Mouse (Mus musculus) midbrain, postnatal 0 days (tissue): ENCODE data around the gene Gpc3. TPM values are rescaled to one million over a fixed set of nuclear protein-coding genes. Genes with fewer than 3 reads are reported as not detected.

ENCODE experiments used
- ATAC-seq: fragments of 200-750 bp; cut with Nextera tagmentation; 2 replicates; pipeline ENCODE4 v1.8.0; 2017; ENCODE audit warnings: moderate number of reproducible peaks, mild to moderate bottlenecking, moderate TSS enrichment, moderate library complexity; ENCODE audit not compliant: low FRiP score
- DNase-seq: peaks from one replicate; pipeline ENCODE4 v3.0.0-alpha.2; 2015; ENCODE audit warnings: low spot score
- H3K27ac ChIP-seq: fragments of 300-500 bp; sonication (generic); 2 replicates; pipeline ENCODE4 v1.5.1; 2014; ENCODE audit warnings: low read depth, mild to moderate bottlenecking, low read length, mixed read lengths
- H3K27me3 ChIP-seq: fragments of 300-500 bp; sonication (generic); 2 replicates; pipeline ENCODE4 v1.6.1; 2014; ENCODE audit warnings: low read length, control low read depth, mixed read lengths; ENCODE audit not compliant: insufficient read depth
- H3K36me3 ChIP-seq: fragments of 300-500 bp; sonication (generic); 2 replicates; pipeline ENCODE4 v1.6.1; 2014; ENCODE audit warnings: low read length, control low read depth, mixed read lengths; ENCODE audit not compliant: insufficient read depth
- H3K4me1 ChIP-seq: fragments of 300-500 bp; sonication (generic); 2 replicates; pipeline ENCODE4 v1.6.1; 2014; ENCODE audit warnings: mild to moderate bottlenecking, control low read depth, antibody characterized with exemption, low read length, mixed read lengths; ENCODE audit not compliant: insufficient read depth
- H3K4me2 ChIP-seq: fragments of 300-500 bp; sonication (generic); 2 replicates; pipeline ENCODE4 v1.6.1; 2014; ENCODE audit warnings: low read depth, mild to moderate bottlenecking, low read length, mixed read lengths; ENCODE audit not compliant: poor library complexity, severe bottlenecking
- H3K4me3 ChIP-seq: fragments of 300-500 bp; sonication (generic); 2 replicates; pipeline ENCODE4 v1.5.1; 2014; ENCODE audit warnings: low read depth, mild to moderate bottlenecking, low read length, moderate library complexity
- H3K9ac ChIP-seq: fragments of 300-500 bp; sonication (generic); replicated peaks from 2 replicates; pipeline ENCODE4 v1.6.1; 2014; ENCODE audit warnings: mild to moderate bottlenecking, low read length, moderate library complexity, mixed read lengths; ENCODE audit not compliant: poor library complexity, severe bottlenecking
- H3K9me3 ChIP-seq: fragments of 300-500 bp; sonication (generic); 2 replicates; pipeline ENCODE4 v1.6.1; 2016; ENCODE audit warnings: low read length, control low read depth
- CTCF ChIP-seq: IDR thresholded peaks from 2 replicates; pipeline ENCODE4 v1.5.1; 2016; ENCODE audit warnings: antibody characterized with exemption, mild to moderate bottlenecking
- WGBS: fragments of 180-500 bp; shearing (Covaris S2); extraction: QIAGEN DNeasy Blood & Tissue Kit; methylation state at CpG from one replicate; pipeline ENCODE4 v1.1.7; 2014; 5-methylcytosine and 5-hydroxymethylcytosine counted together
- polyA plus RNA-seq: library from polyadenylated mRNA; unstranded; fragments of >200 nt; fragmentation: Nextera tagmentation; extraction: Ambion mirVana; gene quantifications from 2 replicates; pipeline ENCODE4 v1.2.1, GENCODE M21; 2015
- total RNA-seq: library from RNA; depleted of rRNA; stranded (reverse); fragments of >200 nt; gene quantifications from 2 replicates; pipeline ENCODE4 v1.2.3, GENCODE M21; 2014

The Gpc3 gene
- total and polyA plus RNA-seq, 2 experiments from 2014 or later: 19.3 to 69.3 TPM

GRCm38 (mm10) chrX:52514553-52514952, 99.2 kb downstream of the Gpc3 start:
- Histone ChIP-seq H3K36me3 (no peaks in the 10 kb centered on the region), H3K4me3 (no peak overlapping the region), H3K9ac (no peak overlapping the region), H3K4me2 (no peak overlapping the region), H3K9me3 (no peaks in the 10 kb centered on the region), H3K27me3 (no peaks in the 10 kb centered on the region), H3K4me1 (no peaks in the 10 kb centered on the region), H3K27ac (no peak overlapping the region)
- no peak for TF ChIP-seq CTCF
- no peak for ATAC-seq
- DNase-seq: peak; percentile 6
- 42% methylated on average over 3 of the region's 3 CpGs for WGBS

DNA sequence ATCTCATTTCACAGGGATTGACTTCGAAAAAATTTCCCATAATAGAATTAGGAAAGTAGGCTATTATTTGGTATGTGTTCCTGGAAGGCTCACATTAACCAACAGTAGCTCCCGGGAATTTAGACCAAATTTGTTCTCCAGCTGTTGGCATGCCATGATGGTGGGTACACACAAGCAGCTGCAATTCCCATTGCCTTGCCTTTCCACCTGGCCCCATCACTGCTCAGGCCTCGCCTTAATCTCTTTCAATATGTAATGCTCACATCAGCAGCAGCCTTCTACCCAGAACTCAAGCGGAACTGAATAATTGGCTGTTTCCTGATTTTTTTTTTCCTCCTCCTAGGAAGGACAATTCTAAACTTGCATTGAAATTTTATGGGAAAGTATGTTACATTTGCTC, 102.6 kb downstream of the Gpc3 start:
- no peaks in the 10 kb centered on the region for H3K9me3 ChIP-seq
- H3K4me2 ChIP-seq: no peak overlapping the region
- H3K4me3 ChIP-seq: no peak overlapping the region
- ATAC-seq (no peak), DNase-seq (no peak)
- H3K27ac ChIP-seq: no peak overlapping the region
- no peak overlapping the region for H3K9ac ChIP-seq
- H3K36me3 ChIP-seq: no peaks in the 10 kb centered on the region
- 59% methylated on average over 4 of the region's 4 CpGs for WGBS
- TF ChIP-seq CTCF: no peak
- H3K4me1 ChIP-seq: no peaks in the 10 kb centered on the region
- no peaks in the 10 kb centered on the region for H3K27me3 ChIP-seq

DNA sequence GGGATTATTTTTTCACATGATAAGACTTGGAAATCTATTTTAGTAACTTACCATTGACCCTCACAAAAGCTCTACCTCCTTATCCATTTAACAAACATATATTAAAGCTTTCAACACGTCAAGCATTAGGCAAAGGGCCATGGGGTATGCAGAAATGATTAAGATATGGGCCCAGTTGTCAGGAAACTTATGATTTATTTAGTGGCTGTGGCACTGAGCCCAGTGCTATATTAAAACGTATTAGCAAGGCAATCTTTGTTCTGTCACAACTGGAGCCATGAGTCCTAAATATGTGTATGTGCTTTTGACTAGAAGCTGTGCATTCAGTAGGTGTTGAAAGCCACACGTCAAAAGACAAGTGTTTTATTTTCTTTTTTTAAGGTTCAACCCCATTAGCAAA, 109.9 kb downstream of the Gpc3 start:
- ATAC-seq (no peak), DNase-seq (no peak)
- no peak overlapping the region for H3K4me3 ChIP-seq
- no peak overlapping the region for H3K4me2 ChIP-seq
- H3K9ac ChIP-seq: no peak overlapping the region
- H3K9me3 ChIP-seq: no peaks in the 10 kb centered on the region
- H3K36me3 ChIP-seq: no peaks in the 10 kb centered on the region
- H3K4me1 ChIP-seq: no peaks in the 10 kb centered on the region
- 55% methylated on average over 3 of the region's 3 CpGs for WGBS
- no peaks in the 10 kb centered on the region for H3K27me3 ChIP-seq
- no peak for TF ChIP-seq CTCF
- no peak overlapping the region for H3K27ac ChIP-seq

- H3K36me3 ChIP-seq: no peaks in the 10 kb centered on the region
- 65% methylated on average over 4 of the region's 4 CpGs for WGBS
- no peaks in the 10 kb centered on the region for H3K9me3 ChIP-seq
- no peaks in the 10 kb centered on the region for H3K27me3 ChIP-seq
- TF ChIP-seq CTCF: no peak
- ATAC-seq (no peak), DNase-seq (peak; percentile 8)
- H3K9ac ChIP-seq: no peak overlapping the region
- no peak overlapping the region for H3K4me2 ChIP-seq
- H3K4me1 ChIP-seq: no peaks in the 10 kb centered on the region
- no peak overlapping the region for H3K4me3 ChIP-seq
- H3K27ac ChIP-seq: no peak overlapping the region
Observed at GRCm38 (mm10) chrX:52489461-52489860, 124.3 kb downstream of the Gpc3 start.

GRCm38 (mm10) chrX:52455074-52455588, 158.6 kb downstream of the Gpc3 start:
- no peak for ATAC-seq
- Histone ChIP-seq H3K4me1 (no peaks in the 10 kb centered on the region), H3K4me2 (no peak overlapping the region), H3K9ac (no peak overlapping the region), H3K27ac (no peak overlapping the region), H3K27me3 (no peaks in the 10 kb centered on the region), H3K36me3 (no peaks in the 10 kb centered on the region), H3K4me3 (no peak overlapping the region), H3K9me3 (no peaks in the 10 kb centered on the region)
- DNase-seq: no peak
- TF ChIP-seq CTCF: no peak
- WGBS: 61% methylated on average over 5 of the region's 5 CpGs

- peak; percentile 95 for TF ChIP-seq CTCF
- 33% methylated on average over 6 of the region's 6 CpGs for WGBS
- H3K4me1 ChIP-seq: no peaks in the 10 kb centered on the region
- no peak overlapping the region for H3K4me3 ChIP-seq
- H3K36me3 ChIP-seq: no peaks in the 10 kb centered on the region
- H3K4me2 ChIP-seq: no peak overlapping the region
- peak; percentile 82 for DNase-seq
- H3K9ac ChIP-seq: no peak overlapping the region
- H3K9me3 ChIP-seq: no peaks in the 10 kb centered on the region
- no peak overlapping the region for H3K27ac ChIP-seq
- H3K27me3 ChIP-seq: no peaks in the 10 kb centered on the region
- ATAC-seq: peak; percentile 68
Observed at GRCm38 (mm10) chrX:52453445-52454182, 160.1 kb downstream of the Gpc3 start.
